Mouse (Mus musculus) cerebellum, adult (tissue): ENCODE measurements around the gene Zfhx3.

Experiments used
- ATAC-seq: cut with Nextera tagmentation; 2 replicates; pipeline ENCODE4 v1.9.2; 2017; ENCODE audit warnings: mild to moderate bottlenecking, moderate library complexity, mixed read lengths; ENCODE audit not compliant: insufficient number of reproducible peaks, low FRiP score, low TSS enrichment

Gene Zfhx3

GRCm38 (mm10) chr8:108518116-108518515 lies 575.7 kb downstream of the Zfhx3 start:
- no peak for ATAC-seq

DNA sequence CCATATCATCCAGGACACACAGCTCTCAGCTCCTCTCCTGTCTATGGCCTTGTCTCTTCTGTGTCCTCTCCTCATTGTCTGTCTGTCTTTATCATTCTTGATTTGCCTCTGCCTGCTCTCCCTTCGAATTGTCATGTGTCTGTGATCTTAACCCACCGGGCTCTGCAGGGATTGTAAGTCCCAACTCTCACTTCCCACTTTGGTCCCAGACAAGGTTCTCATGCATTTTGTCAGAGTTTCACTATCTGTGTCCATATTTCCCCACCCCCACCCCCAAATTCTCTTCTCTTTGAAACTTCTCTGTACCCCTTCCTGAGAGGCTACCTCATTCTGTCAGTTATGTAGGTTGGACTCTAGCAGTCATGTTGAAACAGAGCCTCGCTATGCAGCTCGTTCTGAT lies 579.6 kb downstream of the Zfhx3 start:
- ATAC-seq = no peak

- no peak for ATAC-seq
These were observed 587.0 kb downstream of the Zfhx3 start for GRCm38 (mm10) chr8:108529421-108529820.

GRCm38 (mm10) chr8:108535121-108535876 lies 592.9 kb downstream of the Zfhx3 start:
- no peak for ATAC-seq

- ATAC-seq = no peak
These were observed 593.7 kb downstream of the Zfhx3 start for GRCm38 (mm10) chr8:108536186-108536585.

- ATAC-seq = no peak
These were observed 594.5 kb downstream of the Zfhx3 start for GRCm38 (mm10) chr8:108536911-108537351.

- ATAC-seq = no peak
These were observed 595.5 kb downstream of the Zfhx3 start for GRCm38 (mm10) chr8:108537686-108538551.

- ATAC-seq = no peak
These were observed 596.6 kb downstream of the Zfhx3 start for GRCm38 (mm10) chr8:108538929-108539555.

GRCm38 (mm10) chr8:108552518-108552917 lies 610.1 kb downstream of the Zfhx3 start:
- no peak for ATAC-seq

DNA sequence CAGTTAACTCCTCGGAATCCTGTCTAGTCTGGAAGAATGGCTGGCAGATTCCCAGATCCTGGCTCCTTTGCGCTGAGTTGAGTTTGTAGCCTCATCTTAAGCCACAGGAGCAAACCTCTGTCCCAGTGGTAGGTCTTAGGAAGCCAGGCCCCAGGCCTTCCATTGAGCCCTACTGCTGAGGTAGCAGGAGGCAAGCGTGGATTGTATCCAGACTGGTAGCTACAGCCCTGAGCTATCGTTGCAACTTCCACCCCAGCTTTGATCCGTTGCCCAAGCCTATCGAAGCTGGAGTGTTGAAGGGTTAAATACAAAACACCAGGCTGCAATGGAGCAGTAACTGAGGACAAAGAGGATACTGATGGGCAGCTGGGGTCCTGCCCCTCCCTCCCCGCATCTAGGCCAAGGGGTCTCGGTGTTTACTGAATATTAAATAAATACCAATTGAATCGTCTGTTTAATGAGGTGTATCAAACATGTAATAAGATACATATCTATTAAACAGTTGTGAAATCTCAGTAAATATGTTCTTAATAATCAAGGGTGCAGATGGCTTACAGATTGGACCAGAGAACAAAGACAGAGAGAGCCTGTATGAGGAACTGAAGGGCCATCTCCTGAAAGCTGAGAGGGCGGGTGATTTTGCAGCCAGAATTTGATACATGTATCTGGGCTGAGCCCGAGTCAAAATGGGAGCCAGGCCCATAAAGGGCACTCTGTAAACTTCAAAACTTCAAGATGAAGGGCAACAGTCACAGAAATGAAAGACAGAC lies 611.5 kb downstream of the Zfhx3 start:
- ATAC-seq = no peak

- ATAC-seq = no peak
These were observed 612.3 kb downstream of the Zfhx3 start for GRCm38 (mm10) chr8:108554578-108555245.

DNA sequence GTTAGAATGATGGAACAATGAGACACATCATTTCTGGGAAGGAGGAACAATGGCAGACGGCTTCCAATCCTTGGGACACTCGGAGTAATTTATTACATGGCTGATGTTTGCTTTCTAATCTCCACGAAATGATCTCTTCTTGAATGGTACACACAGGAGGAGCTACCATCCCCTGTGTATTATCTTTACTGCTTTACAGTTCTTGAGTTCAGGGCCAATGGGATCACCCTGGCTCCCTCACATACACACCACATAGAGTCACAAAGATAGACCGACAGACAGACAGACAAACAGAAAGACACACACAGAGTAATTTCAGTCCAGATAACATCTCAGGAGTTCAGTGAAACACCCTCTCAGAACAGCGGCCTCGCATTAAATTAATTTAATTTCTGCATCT lies 621.0 kb downstream of the Zfhx3 start:
- ATAC-seq = no peak

GRCm38 (mm10) chr8:108563934-108564564 lies 621.6 kb downstream of the Zfhx3 start:
- no peak for ATAC-seq

GRCm38 (mm10) chr8:108566035-108566434 lies 623.6 kb downstream of the Zfhx3 start:
- no peak for ATAC-seq

DNA sequence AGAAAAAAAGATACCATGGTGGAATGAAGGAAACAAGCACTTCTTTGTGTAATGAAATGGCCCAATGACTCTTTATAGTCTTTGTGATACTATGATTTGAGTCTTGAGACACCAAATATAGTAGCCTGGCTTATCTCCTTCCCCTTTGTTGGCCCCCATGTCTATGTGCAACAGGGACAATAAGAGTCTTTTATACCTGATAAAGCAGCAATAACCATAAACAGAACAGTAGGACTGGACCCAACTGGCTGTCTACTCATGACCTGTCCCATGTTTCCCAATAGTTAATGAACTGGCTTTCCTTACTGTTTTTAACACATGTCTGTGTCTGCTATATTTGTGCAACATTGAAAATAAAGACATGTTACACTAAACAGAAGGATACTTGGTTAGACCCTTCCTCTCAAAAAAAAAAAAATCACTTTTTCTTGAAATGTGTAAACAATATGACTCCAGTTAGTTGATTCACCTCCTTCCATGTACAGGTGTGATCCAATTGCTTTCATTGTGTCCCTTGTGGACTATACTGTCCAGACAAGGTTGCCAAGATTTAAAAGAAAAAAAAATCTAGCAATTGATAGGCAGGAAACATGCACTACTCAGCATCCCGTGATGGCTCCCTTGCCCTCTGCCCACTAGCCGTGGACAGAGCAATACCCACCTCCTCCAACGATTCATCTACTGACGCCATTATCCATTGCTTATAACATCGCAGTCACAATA lies 631.0 kb downstream of the Zfhx3 start:
- no peak for ATAC-seq

- no peak for ATAC-seq
These were observed 631.7 kb downstream of the Zfhx3 start for GRCm38 (mm10) chr8:108574101-108574500.

GRCm38 (mm10) chr8:108577571-108577970 lies 635.1 kb downstream of the Zfhx3 start:
- no peak for ATAC-seq

GRCm38 (mm10) chr8:108578388-108578787 lies 635.9 kb downstream of the Zfhx3 start:
- no peak for ATAC-seq

DNA sequence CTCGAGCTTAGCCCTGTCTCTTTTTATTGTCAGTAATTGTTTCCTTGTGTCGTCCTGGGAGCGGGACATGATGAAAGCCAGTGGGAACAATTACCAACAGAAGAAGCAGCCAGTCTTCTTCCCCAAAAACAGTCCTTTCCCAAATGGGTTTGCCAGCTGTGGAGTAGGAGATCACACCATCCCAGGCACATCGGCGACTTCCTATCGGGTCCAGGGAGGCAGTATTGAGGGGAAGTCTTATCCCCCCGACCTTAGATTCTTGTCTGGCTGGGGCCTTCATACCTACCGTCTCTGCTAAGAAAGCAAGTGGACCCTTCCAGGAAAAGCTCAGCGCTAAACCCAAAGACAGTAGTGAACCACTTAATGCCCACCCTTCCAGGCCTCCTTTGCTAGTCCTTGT lies 637.4 kb downstream of the Zfhx3 start:
- ATAC-seq = no peak
